Mouse (Mus musculus) CH12.LX (cell line): ENCODE results near the gene Tle6. TPM values are rescaled to one million over a fixed set of nuclear protein-coding genes. Genes with fewer than 3 reads are reported as not detected.

Source experiments
- DNase-seq: peaks from one replicate; pipeline ENCODE4 v3.0.0-alpha.2; 2013; ENCODE audit errors: extremely low read depth
- H3K27ac ChIP-seq: 2 replicates; pipeline ENCODE4 v1.5.1; 2012; ENCODE audit warnings: low read depth, mild to moderate bottlenecking, control low read depth, moderate library complexity; ENCODE audit not compliant: insufficient read depth
- H3K27me3 ChIP-seq: replicated peaks from 2 replicates; pipeline ENCODE3; 2012; ENCODE audit warnings: inconsistent platforms
- H3K36me3 ChIP-seq, 2 experiments: replicated peaks in 1 of 2; 2 replicates each; pipeline versions ENCODE3 to v1.6.1; 2012; ENCODE audit warnings: inconsistent platforms in 1 of 2, low read length in 1 of 2, mild to moderate bottlenecking in 1 of 2, mixed read lengths in 1 of 2, moderate library complexity in 1 of 2; ENCODE audit not compliant: control insufficient read depth in 1 of 2, insufficient read depth in 1 of 2
- H3K4me1 ChIP-seq, 2 experiments: 2 replicates each; pipeline ENCODE4 v1.6.1; 2012; ENCODE audit warnings: inconsistent platforms in 1 of 2, moderate library complexity in 1 of 2; ENCODE audit not compliant: insufficient read depth in 2 of 2, control insufficient read depth in 1 of 2
- H3K4me2 ChIP-seq: 2 replicates; pipeline ENCODE4 v1.6.1; 2012; ENCODE audit warnings: low read depth, mild to moderate bottlenecking, control low read depth; ENCODE audit not compliant: poor library complexity, insufficient read depth, severe bottlenecking
- H3K4me3 ChIP-seq, 3 experiments: fragments of 150-350 bp in 1 of 3; sonication (generic) in 1 of 3; replicated peaks in 1 of 3; 2 replicates each; pipeline versions ENCODE3 to v1.5.1; 2011 to 2012; ENCODE audit warnings: low read depth in 2 of 3, low read length in 2 of 3, mild to moderate bottlenecking in 2 of 3, moderate library complexity in 2 of 3, control low read depth in 1 of 3, improper control_type of control experiment in 1 of 3, inconsistent platforms in 1 of 3, mixed read lengths in 1 of 3; ENCODE audit not compliant: poor library complexity in 1 of 3
- H3K79me2 ChIP-seq: replicated peaks from 2 replicates; pipeline ENCODE4 v1.6.1; 2012; ENCODE audit warnings: mild to moderate bottlenecking, moderate library complexity; ENCODE audit not compliant: control insufficient read depth, poor library complexity, insufficient read depth, severe bottlenecking; ENCODE audit errors: extremely low read depth
- H3K9ac ChIP-seq: 2 replicates; pipeline ENCODE4 v1.6.1; 2012; ENCODE audit warnings: low read depth, mild to moderate bottlenecking, control low read depth, moderate library complexity; ENCODE audit not compliant: insufficient read depth
- H3K9me3 ChIP-seq: replicated peaks from 2 replicates; pipeline ENCODE3; 2012; ENCODE audit warnings: low read length, inconsistent platforms, mixed read lengths
- CHD2 ChIP-seq: IDR thresholded peaks from 2 replicates; pipeline ENCODE4 v1.6.1; 2011; ENCODE audit warnings: low read length, improper control_type of control experiment
- E2F4 ChIP-seq: IDR thresholded peaks from 2 replicates; pipeline ENCODE4 v1.6.1; 2011; ENCODE audit warnings: low read depth, low read length, improper control_type of control experiment; ENCODE audit not compliant: insufficient replicate concordance
- GABPA ChIP-seq: IDR thresholded peaks from 2 replicates; pipeline ENCODE4 v1.6.1; 2012; ENCODE audit warnings: low read depth, low read length, improper control_type of control experiment, inconsistent platforms; ENCODE audit not compliant: insufficient replicate concordance
- JUND ChIP-seq: conservative IDR thresholded peaks from 2 replicates; pipeline ENCODE4 v1.6.1; 2011; ENCODE audit warnings: low read depth, low read length, improper control_type of control experiment
- KAT2A ChIP-seq: IDR thresholded peaks from 2 replicates; pipeline ENCODE4 v1.6.1; 2012; ENCODE audit warnings: low read length, improper control_type of control experiment, inconsistent platforms; ENCODE audit not compliant: insufficient replicate concordance
- MEF2A ChIP-seq: IDR thresholded peaks from 2 replicates; pipeline ENCODE4 v1.6.1; 2014; ENCODE audit warnings: low read depth, mild to moderate bottlenecking, inconsistent platforms, low read length, improper control_type of control experiment, borderline replicate concordance
- MYC ChIP-seq: IDR thresholded peaks from 2 replicates; pipeline ENCODE4 v1.6.1; 2011; ENCODE audit warnings: low read depth, mild to moderate bottlenecking, improper control_type of control experiment, low read length
- NELFE ChIP-seq: IDR thresholded peaks from 2 replicates; pipeline ENCODE4 v1.6.1; 2011; ENCODE audit warnings: low read depth, low read length, improper control_type of control experiment
- NRF1 ChIP-seq: IDR thresholded peaks from 2 replicates; pipeline ENCODE4 v1.6.1; 2014; ENCODE audit warnings: low read depth, mild to moderate bottlenecking, inconsistent platforms, low read length, improper control_type of control experiment, moderate library complexity
- POLR2A ChIP-seq: IDR thresholded peaks from 2 replicates; pipeline ENCODE4 v1.6.1; 2011; ENCODE audit warnings: low read depth, mild to moderate bottlenecking, improper control_type of control experiment, low read length
- RCOR1 ChIP-seq: conservative IDR thresholded peaks from 2 replicates; pipeline ENCODE4 v1.6.1; 2012; ENCODE audit warnings: low read depth, mild to moderate bottlenecking, inconsistent platforms, low read length, improper control_type of control experiment
- SIN3A ChIP-seq: IDR thresholded peaks from 2 replicates; pipeline ENCODE4 v1.6.1; 2012; ENCODE audit warnings: low read length, improper control_type of control experiment, inconsistent platforms
- TBP ChIP-seq: conservative IDR thresholded peaks from 2 replicates; pipeline ENCODE4 v1.6.1; 2011; ENCODE audit warnings: low read depth, low read length, improper control_type of control experiment
- UBTF ChIP-seq: IDR thresholded peaks from 2 replicates; pipeline ENCODE4 v1.6.1; 2012; ENCODE audit warnings: low read depth, mild to moderate bottlenecking, inconsistent platforms, low read length, improper control_type of control experiment, moderate library complexity
- USF2 ChIP-seq: conservative IDR thresholded peaks from 2 replicates; pipeline ENCODE4 v1.6.1; 2011; ENCODE audit warnings: low read depth, low read length, improper control_type of control experiment
- ZMIZ1 ChIP-seq: IDR thresholded peaks from 2 replicates; pipeline ENCODE4 v1.6.1; 2012; ENCODE audit warnings: low read depth, mild to moderate bottlenecking, inconsistent platforms, low read length, improper control_type of control experiment
- ZNF384 ChIP-seq: IDR thresholded peaks from 2 replicates; pipeline ENCODE4 v1.6.1; 2012; ENCODE audit warnings: low read depth, low read length, improper control_type of control experiment, inconsistent platforms
- dilution Hi-C: fragments of 300-500 bp; cut with MboI; formaldehyde crosslinking; loops from 2 replicates; pipeline ENCODE4 v1.14.3; 2020; ENCODE audit warnings: low sequenced_read_pairs; ENCODE audit not compliant: extremely low pct_unique_long_range_greater_than_20kb, extremely low pct_ligation_motif_present
- in situ Hi-C: fragments of 300-500 bp; cut with MboI; formaldehyde crosslinking; loops from 3 replicates; pipeline ENCODE4 v1.14.3; 2019; ENCODE audit warnings: low sequenced_read_pairs, low pct_ligation_motif_present, low pct_unique_long_range_greater_than_20kb, mixed read lengths
- polyA plus RNA-seq: library from polyadenylated mRNA; unstranded; fragments of >175 nt; gene quantifications from 2 replicates; pipeline ENCODE4 v1.2.1, GENCODE M21; 2012; ENCODE audit warnings: low read depth; ENCODE audit not compliant: insufficient read length
- total RNA-seq, 2 experiments: library from RNA; depleted of rRNA; stranded (reverse); fragments of 300-350 nt in 1 of 2; fragments of >200 nt in 1 of 2; gene quantifications; 2 replicates each; pipeline ENCODE4 v1.2.3; 2012 to 2014

Gene Tle6
- total and polyA plus RNA-seq, 3 experiments: 0.39 to 1.3 (median 1.2) TPM

GRCm38 (mm10) chr10:81598871-81599270 lies 2.0 kb downstream of the Tle6 start:
- Histone ChIP-seq H3K27ac (no peak overlapping the region), H3K4me3 (no peak overlapping the region), H3K79me2 (no peaks in the 10 kb centered on the region), H3K36me3 (no peaks in the 10 kb centered on the region), H3K4me1 (peaks cover 16 to 18% of the 10 kb centered on the region in 2 experiments), H3K9ac (no peak overlapping the region)
- no peak for DNase-seq
- TF ChIP-seq MEF2A: no peak
- no peak for TF ChIP-seq NRF1
- TF ChIP-seq GABPA: no peak
- no peak for TF ChIP-seq CHD2
- no peak for TF ChIP-seq NELFE
- TF ChIP-seq E2F4: no peak
- TF ChIP-seq ZNF384: no peak
- no peak for TF ChIP-seq ZMIZ1
- no peak for TF ChIP-seq UBTF
- TF ChIP-seq POLR2A: no peak
- no peak for TF ChIP-seq RCOR1
- no peak for TF ChIP-seq USF2
- no peak for TF ChIP-seq TBP
- TF ChIP-seq MYC: no peak
- no peak for TF ChIP-seq KAT2A
- TF ChIP-seq, all 38 proteins: peak for 0
- in situ Hi-C loops: no loop called here
- no peak overlapping the region for H3K4me2 ChIP-seq
- no peaks in the 10 kb centered on the region for H3K9me3 ChIP-seq
- H3K27me3 ChIP-seq: peaks cover 74% of the 10 kb centered on the region
- dilution Hi-C loops: no loop called here

GRCm38 (mm10) chr10:81598342-81598741 lies 2.5 kb downstream of the Tle6 start:
- Histone ChIP-seq H3K9me3 (no peaks in the 10 kb centered on the region), H3K27me3 (peaks cover 79% of the 10 kb centered on the region), H3K36me3 (no peaks in the 10 kb centered on the region), H3K4me3 (no peak overlapping the region), H3K4me1 (peaks cover 16 to 18% of the 10 kb centered on the region in 2 experiments), H3K9ac (no peak overlapping the region), H3K4me2 (no peak overlapping the region), H3K79me2 (no peaks in the 10 kb centered on the region), H3K27ac (no peak overlapping the region)
- dilution Hi-C loops: no loop called here
- in situ Hi-C loops: no loop called here
- TF ChIP-seq E2F4 (no peak), JUND (no peak), POLR2A (no peak), SIN3A (no peak)
- DNase-seq: no peak
